Mouse (Mus musculus) kidney, adult 2 months (tissue): ENCODE results near the gene Crip2.

Experiments used
- CTCF ChIP-seq: fragments of 200-500 bp; conservative IDR thresholded peaks from 2 replicates; pipeline ENCODE4 v1.5.1; 2011; ENCODE audit warnings: low read depth, mild to moderate bottlenecking, control low read depth, low read length, moderate library complexity, mixed read lengths; ENCODE audit not compliant: insufficient read depth, insufficient read length
- POLR2A ChIP-seq: fragments of 200-500 bp; IDR thresholded peaks from one replicate; pipeline ENCODE4 v1.6.1; 2011; ENCODE audit warnings: low read depth, low read length, control low read depth

DNA sequence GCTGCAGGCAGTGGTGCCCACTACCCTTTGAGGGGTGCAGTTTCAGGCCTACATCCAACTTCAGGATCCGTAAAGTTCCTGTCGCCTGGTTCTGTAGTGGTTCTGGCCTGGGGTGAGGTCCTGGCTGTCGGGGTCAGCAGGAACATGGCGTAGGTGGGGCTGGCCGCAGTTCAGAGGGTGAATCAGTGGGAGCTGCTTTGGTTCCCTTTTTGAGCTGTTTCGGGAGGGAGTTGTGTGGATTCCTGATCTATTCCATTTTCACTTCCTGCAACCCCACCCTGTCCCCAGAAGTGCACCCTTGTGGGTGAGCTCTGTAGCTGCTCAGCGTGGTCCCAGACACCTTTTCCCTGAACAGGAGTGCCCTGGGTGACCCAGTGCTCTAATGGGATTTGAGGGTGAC lies 13.9 kb downstream of the Crip2 start:
- TF ChIP-seq POLR2A (no peak), CTCF (no peak)
